Mouse (Mus musculus) liver, embryonic 18 days (tissue): ENCODE results near the gene Ms4a4d. TPM values are rescaled to one million over a fixed set of nuclear protein-coding genes. Genes with fewer than 3 reads are reported as not detected.

ENCODE experiments used
- polyA plus RNA-seq: library from polyadenylated mRNA; depleted of rRNA; stranded (reverse); fragments of >200 nt; gene quantifications from 2 replicates; pipeline ENCODE4 v1.2.3, GENCODE M21; 2012; rRNA removed

Gene Ms4a4d
- 0.84 and 0.89 TPM in 2 replicates for polyA plus RNA-seq

DNA sequence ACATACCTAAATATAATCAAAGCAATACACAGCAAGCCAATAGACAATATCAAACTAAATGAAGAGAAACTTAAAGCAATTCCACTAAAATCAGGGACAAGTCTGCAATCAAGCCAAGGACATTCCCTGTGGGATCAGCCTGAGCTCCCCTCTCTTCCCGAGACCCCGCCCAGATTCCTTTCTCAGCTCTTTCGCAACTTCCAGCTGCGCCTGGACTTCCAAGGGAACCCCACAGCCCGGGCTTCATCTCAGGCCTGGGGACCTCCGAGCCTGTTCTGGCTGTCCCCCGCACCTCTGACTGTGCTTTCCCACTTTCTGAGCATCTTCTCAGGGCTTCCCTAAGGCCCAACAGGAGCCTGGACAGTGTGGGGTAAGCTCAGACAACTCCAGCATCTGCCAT lies at the start of gene Ms4a4d:
Gene Ms4a4d, plus strand, starts transcription at position 209 of the 400 bp plus-strand sequence.

DNA sequence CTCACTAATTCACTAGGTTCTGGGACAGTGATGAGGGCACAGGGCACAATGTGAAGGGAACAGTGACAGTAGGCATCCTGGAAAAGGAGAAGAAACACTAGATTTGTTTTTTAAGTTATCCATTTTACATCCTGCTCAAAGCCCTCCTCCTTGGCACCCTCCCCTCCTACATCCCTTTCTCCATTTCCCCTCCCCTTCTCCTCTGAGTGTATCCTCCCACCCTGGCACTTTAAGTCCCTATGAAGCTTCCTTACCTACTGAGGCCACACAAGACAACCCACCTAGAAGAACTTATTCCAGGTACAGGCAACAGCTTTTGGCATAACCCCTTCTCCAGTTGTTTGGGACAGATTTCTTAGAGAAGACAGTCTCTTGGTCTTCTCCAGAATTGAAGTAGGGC lies 20.4 kb upstream of the Ms4a4d start, which contains the start of gene Ms4a6b:
Gene Ms4a6b, plus strand, starts transcription at position 267 of the 400 bp plus-strand sequence.

DNA sequence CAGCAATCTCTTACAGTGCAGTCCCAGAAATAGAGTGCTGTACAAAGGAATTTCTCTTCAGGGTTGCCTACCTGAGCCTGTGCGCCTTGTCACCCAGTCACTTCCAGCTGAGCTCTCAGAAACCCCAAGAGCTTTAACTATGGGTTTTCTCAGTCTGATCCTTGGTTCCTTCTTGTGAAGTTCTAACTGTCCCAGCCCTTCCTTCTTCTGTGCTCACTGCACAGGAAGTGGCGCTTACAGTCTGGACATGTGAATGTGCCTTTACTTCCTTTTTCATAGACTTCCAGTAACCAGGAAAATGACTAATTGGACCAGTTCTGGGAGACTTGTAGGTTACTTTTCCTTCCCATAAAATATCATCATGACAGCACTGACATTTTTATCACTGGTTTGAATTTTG lies 68.0 kb downstream of the Ms4a4d start, which contains the start of gene Ms4a6d:
Gene Ms4a6d, minus strand, starts transcription at position 247 of the 400 bp plus-strand sequence.

Other genes with a start within 250 kb of the Ms4a4d start
- gene Ms4a14, start 222.3 kb upstream of the Ms4a4d start, polyA plus RNA-seq, result 0.07 and 0.09 TPM in 2 replicates
- gene Ms4a7, start 200.7 kb upstream of the Ms4a4d start, polyA plus RNA-seq, result 1.7 and 2.2 TPM in 2 replicates
- gene Ms4a4a, start 161.3 kb upstream of the Ms4a4d start, polyA plus RNA-seq, result 0.68 TPM in 2 replicates
- gene Ms4a4c, start 132.0 kb upstream of the Ms4a4d start, polyA plus RNA-seq, result 1.7 and 3.1 TPM in 2 replicates
- 0.41 and 0.71 TPM in 2 replicates for gene Ms4a4b, start 93.2 kb upstream of the Ms4a4d start, polyA plus RNA-seq
- 10.9 and 11.9 TPM in 2 replicates for gene Ms4a6c, start 67.4 kb upstream of the Ms4a4d start, polyA plus RNA-seq
- gene Gm8369, start 50.9 kb upstream of the Ms4a4d start, polyA plus RNA-seq, result 1.0 and 1.4 TPM in 2 replicates
- gene Ms4a6b, start 20.3 kb upstream of the Ms4a4d start, polyA plus RNA-seq, result 6.1 and 8.9 TPM in 2 replicates
- gene Ms4a6d, start 68.0 kb downstream of the Ms4a4d start, polyA plus RNA-seq, result 6.1 and 6.2 TPM in 2 replicates
- gene Ms4a2, start 86.9 kb downstream of the Ms4a4d start, polyA plus RNA-seq, result 0.52 and 0.58 TPM in 2 replicates
- 20.7 and 27.6 TPM in 2 replicates for gene Ms4a3, start 104.0 kb downstream of the Ms4a4d start, polyA plus RNA-seq
- 0.11 TPM in 1 of 2 replicates, not detected in the other for gene Oosp2, start 123.8 kb downstream of the Ms4a4d start, polyA plus RNA-seq
- 0.06 and 0.12 TPM in 2 replicates for gene Oosp1, start 154.3 kb downstream of the Ms4a4d start, polyA plus RNA-seq
- gene Oosp3, start 160.3 kb downstream of the Ms4a4d start, polyA plus RNA-seq, result not detected in 2 replicates
- gene Gif, start 210.8 kb downstream of the Ms4a4d start, polyA plus RNA-seq, result 0.01 TPM in 1 of 2 replicates, not detected in the other
- gene Mrpl16, start 233.6 kb downstream of the Ms4a4d start, polyA plus RNA-seq, result 22.2 and 23.1 TPM in 2 replicates